Mouse (Mus musculus) heart, embryonic 15.5 days (tissue): ENCODE results near the gene Cacna1g. TPM values are rescaled to one million over a fixed set of nuclear protein-coding genes. Genes with fewer than 3 reads are reported as not detected.

Experiments
- ATAC-seq: fragments of 200-750 bp; cut with Nextera tagmentation; replicated peaks from 2 replicates; pipeline ENCODE4 v1.8.0; 2017; ENCODE audit warnings: low read depth, moderate TSS enrichment; ENCODE audit not compliant: insufficient number of reproducible peaks, insufficient read depth, low FRiP score
- H3K27ac ChIP-seq: fragments of 300-500 bp; sonication (generic); 2 replicates; pipeline ENCODE4 v1.5.1; 2015; ENCODE audit warnings: mild to moderate bottlenecking, inconsistent platforms
- H3K27me3 ChIP-seq: fragments of 300-500 bp; sonication (generic); 2 replicates; pipeline ENCODE4 v1.6.1; 2015; ENCODE audit warnings: inconsistent platforms
- H3K36me3 ChIP-seq: fragments of 300-500 bp; sonication (generic); 2 replicates; pipeline ENCODE4 v1.6.1; 2015; ENCODE audit warnings: mild to moderate bottlenecking, inconsistent platforms
- H3K4me1 ChIP-seq: fragments of 300-500 bp; sonication (generic); replicated peaks from 2 replicates; pipeline ENCODE4 v1.6.1; 2015; ENCODE audit warnings: inconsistent platforms
- H3K4me2 ChIP-seq: fragments of 300-500 bp; sonication (generic); 2 replicates; pipeline ENCODE4 v1.6.1; 2015; ENCODE audit warnings: inconsistent platforms, mild to moderate bottlenecking, moderate library complexity
- H3K4me3 ChIP-seq: fragments of 300-500 bp; sonication (generic); 2 replicates; pipeline ENCODE4 v1.5.1; 2015; ENCODE audit warnings: mild to moderate bottlenecking, inconsistent platforms
- H3K9ac ChIP-seq: fragments of 300-500 bp; sonication (generic); 2 replicates; pipeline ENCODE4 v1.6.1; 2015; ENCODE audit warnings: mild to moderate bottlenecking, inconsistent platforms
- H3K9me3 ChIP-seq: fragments of 300-500 bp; sonication (generic); replicated peaks from 2 replicates; pipeline ENCODE4 v1.6.1; 2016; ENCODE audit warnings: inconsistent platforms
- WGBS: fragments of 180-500 bp; shearing (Covaris S2); methylation state at CpG from one replicate; pipeline ENCODE4 v1.1.7; 2015; ENCODE audit warnings: mixed read lengths; 5-methylcytosine and 5-hydroxymethylcytosine counted together
- polyA plus RNA-seq: library from polyadenylated mRNA; unstranded; fragments of >200 nt; fragmentation: Nextera tagmentation; extraction: Ambion mirVana; gene quantifications from 2 replicates; pipeline ENCODE4 v1.2.1, GENCODE M21; 2015

The Cacna1g gene
- polyA plus RNA-seq, 1 experiment from 2014 or later = 6.4 TPM

- Histone ChIP-seq H3K9me3 (no peaks in the 10 kb centered on the region), H3K4me1 (peaks cover 28% of the 10 kb centered on the region), H3K27me3 (no peaks in the 10 kb centered on the region; the same call in 1 of the 2 replicates), H3K27ac (no peak overlapping the region), H3K36me3 (no peaks in the 10 kb centered on the region), H3K9ac (no peak overlapping the region), H3K4me3 (no peak overlapping the region), H3K4me2 (no peak overlapping the region)
- no peak for ATAC-seq
- WGBS = 50% methylated on average over 2 of the region's 2 CpGs
Measured at GRCm38 (mm10) chr11:94464170-94464569, 9.8 kb downstream of the Cacna1g start.

- H3K4me2 ChIP-seq = no peak overlapping the region
- H3K9ac ChIP-seq = no peak overlapping the region
- 90% methylated on average over 11 of the region's 11 CpGs for WGBS
Measured at GRCm38 (mm10) chr11:94461856-94462255, 12.1 kb downstream of the Cacna1g start.

GRCm38 (mm10) chr11:94457001-94457400 is 17.0 kb downstream of the Cacna1g start:
- H3K27ac ChIP-seq = no peak overlapping the region
- H3K4me3 ChIP-seq = no peak overlapping the region
- no peak overlapping the region for H3K9ac ChIP-seq
- no peaks in the 10 kb centered on the region for H3K9me3 ChIP-seq
- no peak overlapping the region for H3K4me2 ChIP-seq
- H3K36me3 ChIP-seq = no peaks in the 10 kb centered on the region
- 86% methylated on average over 15 of the region's 15 CpGs for WGBS
- H3K27me3 ChIP-seq = peaks cover 4% of the 10 kb centered on the region; the same call in 1 of the 2 replicates
- peaks cover 17% of the 10 kb centered on the region for H3K4me1 ChIP-seq
- no peak for ATAC-seq

More at GRCm38 (mm10) chr11:94461856-94462255, 12.1 kb downstream of the Cacna1g start:
- H3K27ac ChIP-seq = no peak overlapping the region
- H3K4me1 ChIP-seq = peaks cover 12% of the 10 kb centered on the region
- H3K9me3 ChIP-seq = no peaks in the 10 kb centered on the region
- H3K4me3 ChIP-seq = no peak overlapping the region
- no peaks in the 10 kb centered on the region for H3K36me3 ChIP-seq
- no peak for ATAC-seq
- no peaks in the 10 kb centered on the region; the same call in 1 of the 2 replicates for H3K27me3 ChIP-seq

- Histone ChIP-seq H3K36me3 (no peaks in the 10 kb centered on the region), H3K27ac (no peak overlapping the region), H3K4me1 (peaks cover 23% of the 10 kb centered on the region), H3K9me3 (no peaks in the 10 kb centered on the region), H3K27me3 (peaks cover 4% of the 10 kb centered on the region; the same call in 1 of the 2 replicates), H3K4me3 (no peak overlapping the region), H3K4me2 (no peak overlapping the region), H3K9ac (no peak overlapping the region)
- 64% methylated on average over 3 of the region's 3 CpGs for WGBS
- ATAC-seq = no peak
Measured at GRCm38 (mm10) chr11:94456347-94456746, 17.7 kb downstream of the Cacna1g start.

GRCm38 (mm10) chr11:94455161-94455820 is 18.7 kb downstream of the Cacna1g start:
- Histone ChIP-seq H3K4me2 (no peak overlapping the region), H3K27me3 (peaks cover 4% of the 10 kb centered on the region; the same call in 1 of the 2 replicates), H3K27ac (no peak overlapping the region), H3K9me3 (no peaks in the 10 kb centered on the region), H3K36me3 (no peaks in the 10 kb centered on the region), H3K4me3 (no peak overlapping the region), H3K9ac (no peak overlapping the region), H3K4me1 (peaks cover 34% of the 10 kb centered on the region)
- ATAC-seq = no peak
- WGBS = 84% methylated on average over 10 of the region's 10 CpGs

GRCm38 (mm10) chr11:94454756-94455155 is 19.2 kb downstream of the Cacna1g start:
- H3K9me3 ChIP-seq = no peaks in the 10 kb centered on the region
- no peak for ATAC-seq
- H3K4me1 ChIP-seq = peaks cover 39% of the 10 kb centered on the region
- no peak overlapping the region for H3K4me2 ChIP-seq
- no peak overlapping the region for H3K27ac ChIP-seq
- 80% methylated on average over 5 of the region's 5 CpGs for WGBS
- H3K27me3 ChIP-seq = peaks cover 4% of the 10 kb centered on the region; the same call in 1 of the 2 replicates
- no peak overlapping the region for H3K9ac ChIP-seq
- H3K4me3 ChIP-seq = no peak overlapping the region
- H3K36me3 ChIP-seq = no peaks in the 10 kb centered on the region

GRCm38 (mm10) chr11:94451091-94451773 is 22.8 kb downstream of the Cacna1g start:
- Histone ChIP-seq H3K27me3 (peaks cover 4% of the 10 kb centered on the region; the same call in 1 of the 2 replicates), H3K9me3 (no peaks in the 10 kb centered on the region), H3K27ac (peak overlapping the region; percentile 95), H3K9ac (no peak overlapping the region), H3K4me3 (no peak overlapping the region), H3K4me1 (peaks cover 54% of the 10 kb centered on the region), H3K4me2 (peak overlapping the region; percentile 43), H3K36me3 (no peaks in the 10 kb centered on the region)
- WGBS = 19% methylated on average over 12 of the region's 12 CpGs
- ATAC-seq = peak; percentile 94

GRCm38 (mm10) chr11:94449886-94450285 is 24.1 kb downstream of the Cacna1g start:
- Histone ChIP-seq H3K4me1 (peaks cover 53% of the 10 kb centered on the region), H3K9me3 (no peaks in the 10 kb centered on the region), H3K4me3 (no peak overlapping the region), H3K27ac (peak overlapping the region; percentile 95), H3K27me3 (no peaks in the 10 kb centered on the region; the same call in 1 of the 2 replicates), H3K36me3 (no peaks in the 10 kb centered on the region), H3K9ac (no peak overlapping the region), H3K4me2 (peak overlapping the region; percentile 18; the same call in 1 of the 2 replicates)
- 0 out of 2 replicates have a peak, but pooled peaks have one; percentile 33 for ATAC-seq
- WGBS = 30% methylated on average over 5 of the region's 5 CpGs

GRCm38 (mm10) chr11:94449239-94449638 is 24.8 kb downstream of the Cacna1g start:
- no peak overlapping the region for H3K4me2 ChIP-seq
- no peak for ATAC-seq
- no peak overlapping the region for H3K4me3 ChIP-seq
- WGBS = 61% methylated on average over 8 of the region's 8 CpGs
- H3K9ac ChIP-seq = no peak overlapping the region
- H3K27ac ChIP-seq = peak overlapping the region; percentile 95
- peaks cover 3% of the 10 kb centered on the region for H3K27me3 ChIP-seq
- no peaks in the 10 kb centered on the region for H3K36me3 ChIP-seq
- no peaks in the 10 kb centered on the region for H3K9me3 ChIP-seq
- peaks cover 55% of the 10 kb centered on the region for H3K4me1 ChIP-seq

GRCm38 (mm10) chr11:94447017-94447416 is 27.0 kb downstream of the Cacna1g start:
- H3K27ac ChIP-seq = no peak overlapping the region
- H3K27me3 ChIP-seq = peaks cover 12% of the 10 kb centered on the region
- H3K4me1 ChIP-seq = peaks cover 55% of the 10 kb centered on the region
- no peaks in the 10 kb centered on the region for H3K9me3 ChIP-seq
- no peak overlapping the region for H3K4me3 ChIP-seq
- 41% methylated on average over 3 of the region's 3 CpGs for WGBS
- H3K9ac ChIP-seq = no peak overlapping the region
- peaks cover 7% of the 10 kb centered on the region; the same call in 1 of the 2 replicates for H3K36me3 ChIP-seq
- ATAC-seq = no peak
- no peak overlapping the region for H3K4me2 ChIP-seq

- Histone ChIP-seq H3K4me2 (no peak overlapping the region), H3K36me3 (peaks cover 7% of the 10 kb centered on the region; the same call in 1 of the 2 replicates), H3K4me1 (peaks cover 52% of the 10 kb centered on the region), H3K27ac (no peak overlapping the region), H3K9ac (no peak overlapping the region), H3K4me3 (no peak overlapping the region), H3K27me3 (peaks cover 12% of the 10 kb centered on the region), H3K9me3 (no peaks in the 10 kb centered on the region)
- 51% methylated on average over 4 of the region's 4 CpGs for WGBS
- no peak for ATAC-seq
Measured at GRCm38 (mm10) chr11:94445300-94445699, 28.7 kb downstream of the Cacna1g start.
